Mouse (Mus musculus) liver, embryonic 16.5 days (tissue): ENCODE measurements around the gene Gsto1. TPM values are rescaled to one million over a fixed set of nuclear protein-coding genes. Genes with fewer than 3 reads are reported as not detected.

Experiments
- ATAC-seq: fragments of 200-750 bp; cut with Nextera tagmentation; 2 replicates; pipeline ENCODE4 v1.8.0; 2017; ENCODE audit warnings: low read depth, mild to moderate bottlenecking, moderate number of reproducible peaks, moderate library complexity
- H3K27ac ChIP-seq: fragments of 300-500 bp; sonication (generic); 2 replicates; pipeline ENCODE4 v1.5.1; 2014; ENCODE audit warnings: mild to moderate bottlenecking, low read length
- H3K27me3 ChIP-seq: fragments of 300-500 bp; sonication (generic); 2 replicates; pipeline ENCODE4 v1.6.1; 2014; ENCODE audit warnings: low read depth, low read length, mixed read lengths; ENCODE audit not compliant: control insufficient read depth, insufficient read depth
- H3K36me3 ChIP-seq: fragments of 300-500 bp; sonication (generic); 2 replicates; pipeline ENCODE4 v1.6.1; 2014; ENCODE audit warnings: mild to moderate bottlenecking; ENCODE audit not compliant: control insufficient read depth, insufficient read depth
- H3K4me1 ChIP-seq: fragments of 300-500 bp; sonication (generic); 2 replicates; pipeline ENCODE4 v1.6.1; 2014; ENCODE audit warnings: low read depth, low read length, mixed read lengths; ENCODE audit not compliant: control insufficient read depth
- H3K4me2 ChIP-seq: fragments of 300-500 bp; sonication (generic); 2 replicates; pipeline ENCODE4 v1.6.1; 2014; ENCODE audit warnings: low read depth, low read length, mixed read lengths
- H3K4me3 ChIP-seq: fragments of 300-500 bp; sonication (generic); 2 replicates; pipeline ENCODE4 v1.5.1; 2014; ENCODE audit warnings: low read depth, mild to moderate bottlenecking, low read length
- H3K9ac ChIP-seq: fragments of 300-500 bp; sonication (generic); 2 replicates; pipeline ENCODE4 v1.6.1; 2014; ENCODE audit warnings: low read depth, low read length
- H3K9me3 ChIP-seq: fragments of 300-500 bp; sonication (generic); replicated peaks from 2 replicates; pipeline ENCODE4 v1.6.1; 2016; ENCODE audit warnings: low read length; ENCODE audit not compliant: control insufficient read depth
- WGBS: fragments of 180-500 bp; shearing (Covaris S2); extraction: QIAGEN DNeasy Blood & Tissue Kit; methylation state at CpG from one replicate; pipeline ENCODE4 v1.1.7; 2014; ENCODE audit not compliant: insufficient replicate concordance; 5-methylcytosine and 5-hydroxymethylcytosine counted together
- polyA plus RNA-seq: library from polyadenylated mRNA; unstranded; fragments of >200 nt; fragmentation: Nextera tagmentation; extraction: Ambion mirVana; gene quantifications from 2 replicates; pipeline ENCODE4 v1.2.1, GENCODE M21; 2015

Gene Gsto1
- polyA plus RNA-seq, 1 experiment from 2014 or later, result 134 TPM

DNA sequence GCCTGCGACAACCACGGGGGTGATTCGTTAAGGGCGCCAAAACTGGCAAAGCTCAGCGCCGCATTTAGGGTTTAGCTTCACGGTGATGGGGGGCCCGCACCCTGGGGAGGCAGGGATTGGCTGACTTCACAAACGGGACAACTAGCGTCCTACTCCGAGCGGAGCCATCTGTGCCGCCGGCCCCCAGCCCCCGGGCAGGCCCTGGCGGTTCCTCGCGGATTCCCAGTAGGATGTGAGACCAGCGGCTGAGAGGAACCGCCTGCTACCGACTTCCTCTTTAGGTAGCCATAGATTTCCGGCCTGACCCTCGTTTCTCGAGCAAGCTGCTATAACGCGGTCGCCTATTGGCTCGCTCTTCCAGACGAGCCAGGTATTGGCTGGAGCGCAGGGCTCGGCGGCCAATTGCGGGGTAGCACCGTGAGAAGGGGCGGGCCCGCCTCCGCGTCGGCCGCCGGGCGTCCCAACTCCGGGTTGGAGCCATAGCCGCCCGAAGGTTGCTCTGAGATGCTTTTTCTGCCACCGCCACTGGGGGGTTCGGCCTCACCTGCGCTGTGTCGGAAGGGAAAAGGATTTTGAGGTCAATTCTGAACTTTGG, 10.7 kb downstream of the Gsto1 start, which contains the start of gene Gsto2:
TSS of gene Gsto2 (plus strand) at position 182 of the 595 bp plus-strand sequence.
- Histone ChIP-seq H3K27me3 (no peaks in the 10 kb centered on the region; the same call in 1 of the 2 replicates), H3K36me3 (no peaks in the 10 kb centered on the region), H3K4me2 (peak within 1 kb of the TSS; percentile 91), H3K27ac (0 out of 2 replicates have a peak within 1 kb of the TSS, but pooled peaks have one; percentile 47), H3K4me1 (peaks cover 2% of the 10 kb centered on the region; the same call in 1 of the 2 replicates), H3K9me3 (no peaks in the 10 kb centered on the region), H3K9ac (peak within 1 kb of the TSS; percentile 56), H3K4me3 (peak within 1 kb of the TSS; percentile 66)
- ATAC-seq, result peak; percentile 100
- WGBS, result under 1% methylated on average over 49 of the region's 49 CpGs

DNA sequence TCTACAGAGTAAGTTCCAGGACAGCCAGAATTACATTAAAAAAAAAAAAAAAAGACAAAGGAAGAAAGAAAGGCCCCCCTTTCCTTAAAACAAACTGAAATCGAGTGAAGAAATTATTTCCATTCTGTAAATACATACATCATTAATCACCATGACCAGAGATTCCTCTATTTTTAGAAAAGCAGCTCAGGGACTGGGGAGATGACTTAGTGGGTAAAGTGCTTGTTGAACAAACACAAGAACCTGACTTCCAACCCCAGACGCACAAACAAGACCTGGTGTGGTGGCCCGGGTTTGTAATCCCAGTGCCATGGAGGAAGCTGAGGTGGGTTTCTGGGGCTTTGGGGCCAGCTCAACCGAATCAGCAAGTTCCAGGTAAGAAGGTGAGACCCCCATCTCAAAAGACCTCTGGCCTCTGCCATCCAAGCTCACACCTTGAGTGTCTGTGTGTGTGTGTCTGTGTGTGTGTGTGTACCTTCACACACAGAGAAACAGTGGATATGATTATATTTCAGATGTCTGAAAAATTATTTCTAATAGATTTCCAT, 12.9 kb downstream of the Gsto1 start:
- H3K27ac ChIP-seq, result no peak overlapping the region
- no peaks in the 10 kb centered on the region for H3K9me3 ChIP-seq
- 45% methylated on average over 4 of the region's 4 CpGs for WGBS
- ATAC-seq, result no peak
- H3K4me1 ChIP-seq, result peaks cover 2% of the 10 kb centered on the region; the same call in 1 of the 2 replicates
- H3K27me3 ChIP-seq, result no peaks in the 10 kb centered on the region; the same call in 1 of the 2 replicates
- H3K4me2 ChIP-seq, result no peak overlapping the region
- no peak overlapping the region for H3K9ac ChIP-seq
- no peaks in the 10 kb centered on the region for H3K36me3 ChIP-seq
- no peak overlapping the region for H3K4me3 ChIP-seq

DNA sequence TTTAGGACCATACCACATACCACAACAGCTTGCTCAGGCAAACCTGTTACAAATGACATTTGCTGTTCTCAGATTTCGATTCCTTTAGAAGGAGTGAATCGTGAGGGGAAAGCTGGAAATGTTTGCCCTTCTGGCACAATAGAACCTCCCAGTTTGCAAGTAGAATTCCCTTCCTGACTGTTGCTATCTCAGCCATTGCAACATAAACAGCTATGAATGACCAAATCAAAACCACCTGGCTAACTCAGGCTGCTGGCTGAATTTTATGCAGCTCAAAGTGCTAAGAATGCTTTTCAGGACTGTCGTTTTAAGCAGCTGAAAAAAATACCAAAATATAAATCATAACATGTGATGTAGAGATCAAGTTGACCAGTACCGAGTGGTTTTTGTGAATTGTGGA, 14.2 kb downstream of the Gsto1 start:
- H3K27me3 ChIP-seq, result no peaks in the 10 kb centered on the region; the same call in 1 of the 2 replicates
- 49% methylated on average over 4 of the region's 4 CpGs for WGBS
- H3K4me2 ChIP-seq, result no peak overlapping the region
- H3K36me3 ChIP-seq, result no peaks in the 10 kb centered on the region
- H3K4me3 ChIP-seq, result no peak overlapping the region
- H3K9me3 ChIP-seq, result no peaks in the 10 kb centered on the region
- no peak for ATAC-seq
- no peak overlapping the region for H3K9ac ChIP-seq
- H3K27ac ChIP-seq, result no peak overlapping the region
- H3K4me1 ChIP-seq, result peaks cover 2% of the 10 kb centered on the region; the same call in 1 of the 2 replicates

DNA sequence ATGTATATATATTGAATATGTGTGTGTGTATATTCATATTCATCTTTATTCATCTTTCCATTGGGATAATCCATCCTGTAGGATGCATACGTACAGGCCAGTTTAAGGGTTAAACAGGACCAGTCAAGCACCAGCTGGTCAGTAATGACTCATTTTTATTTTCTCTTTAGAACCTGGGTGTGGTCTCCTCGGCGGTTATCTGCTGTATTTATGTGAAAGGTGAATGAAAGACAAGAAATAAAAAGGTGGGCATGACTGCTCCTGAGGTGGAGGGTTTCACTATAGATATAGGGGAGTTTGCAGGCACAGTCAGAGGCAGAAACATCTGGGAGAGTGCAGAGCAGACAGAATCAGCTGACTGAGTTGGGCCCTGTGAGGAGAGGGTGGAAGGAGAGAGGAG, 14.7 kb downstream of the Gsto1 start:
- H3K9me3 ChIP-seq, result no peaks in the 10 kb centered on the region
- H3K4me2 ChIP-seq, result no peak overlapping the region
- H3K27me3 ChIP-seq, result no peaks in the 10 kb centered on the region; the same call in 1 of the 2 replicates
- no peak overlapping the region for H3K9ac ChIP-seq
- H3K36me3 ChIP-seq, result no peaks in the 10 kb centered on the region
- ATAC-seq, result no peak
- H3K4me3 ChIP-seq, result no peak overlapping the region
- H3K27ac ChIP-seq, result no peak overlapping the region
- H3K4me1 ChIP-seq, result peaks cover 2% of the 10 kb centered on the region; the same call in 1 of the 2 replicates
- WGBS, result 50% methylated on average over 3 of the region's 3 CpGs

DNA sequence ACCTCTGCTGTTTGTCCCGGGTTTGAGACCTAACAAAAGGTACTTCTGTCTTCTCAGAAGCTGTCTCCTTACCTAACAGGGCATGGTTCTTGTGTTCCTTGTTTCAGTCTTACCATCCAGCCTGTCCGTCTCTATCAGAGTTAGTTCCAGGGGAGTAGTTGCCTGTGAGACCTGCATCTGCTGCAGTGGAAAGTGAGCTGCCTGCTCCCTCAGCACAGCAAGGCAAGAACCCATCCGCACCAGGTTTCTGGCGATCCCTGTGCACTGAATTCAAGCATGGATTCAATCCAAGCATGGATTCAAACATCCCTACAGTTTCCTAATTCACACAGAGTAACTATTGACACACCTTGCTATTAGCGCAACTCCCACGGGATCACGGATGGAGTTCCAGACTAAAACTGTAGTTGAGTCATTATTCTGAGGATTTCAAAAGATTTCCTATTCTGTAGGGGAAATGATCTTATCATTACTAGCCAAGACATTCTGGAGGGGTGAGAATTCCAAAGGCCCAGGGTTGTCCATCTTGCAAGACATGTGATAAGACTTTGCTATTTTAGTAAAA, 15.4 kb downstream of the Gsto1 start:
- Histone ChIP-seq H3K36me3 (no peaks in the 10 kb centered on the region), H3K4me3 (no peak overlapping the region), H3K4me1 (no peaks in the 10 kb centered on the region; the same call in 1 of the 2 replicates), H3K27me3 (no peaks in the 10 kb centered on the region; the same call in 1 of the 2 replicates), H3K4me2 (no peak overlapping the region), H3K9me3 (no peaks in the 10 kb centered on the region), H3K27ac (no peak overlapping the region), H3K9ac (no peak overlapping the region)
- ATAC-seq, result no peak
- 62% methylated on average over 7 of the region's 7 CpGs for WGBS

DNA sequence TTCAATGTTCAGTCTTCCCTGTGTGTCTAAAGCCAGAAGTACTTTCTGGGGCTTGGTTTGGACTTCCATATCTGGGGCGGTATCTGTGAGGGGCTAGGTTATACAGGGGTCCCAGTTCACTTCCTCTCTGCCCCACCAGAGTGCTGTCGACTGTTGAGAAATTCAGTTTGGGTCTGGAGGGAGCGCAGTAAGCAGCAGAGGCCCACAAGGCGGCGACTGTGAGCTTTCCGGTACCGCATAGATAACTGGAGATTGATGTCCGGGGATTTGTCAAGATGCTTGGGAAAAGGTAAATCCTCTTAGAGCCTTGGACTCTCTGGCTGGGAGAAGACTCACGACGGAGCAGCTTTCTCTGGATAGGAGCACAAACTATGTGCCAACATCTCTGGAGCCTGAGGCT, 16.7 kb downstream of the Gsto1 start:
- Histone ChIP-seq H3K4me1 (no peaks in the 10 kb centered on the region), H3K4me3 (no peak overlapping the region)

DNA sequence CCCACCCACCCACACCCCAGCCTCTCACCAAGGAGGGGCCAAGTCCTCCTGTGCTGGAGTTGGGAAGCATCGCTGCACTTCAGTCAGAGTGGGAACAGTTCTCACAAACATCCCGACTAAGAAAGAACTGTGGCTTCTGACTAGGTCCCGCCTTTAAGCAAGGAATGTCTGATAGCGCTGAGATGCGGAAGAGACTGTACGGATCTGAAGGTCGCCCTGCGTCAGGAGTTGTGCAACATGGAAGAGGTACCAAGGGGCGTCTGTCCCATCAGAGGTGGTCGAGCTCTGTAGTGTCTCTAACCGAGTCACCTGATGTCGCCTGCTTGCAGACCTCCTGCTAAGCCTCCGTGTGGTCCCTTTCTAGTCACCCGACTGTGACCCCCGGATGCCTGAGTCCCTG, 21.5 kb downstream of the Gsto1 start:
- WGBS, result 51% methylated on average over 15 of the region's 15 CpGs
- Histone ChIP-seq H3K36me3 (no peaks in the 10 kb centered on the region), H3K9ac (no peak overlapping the region), H3K4me3 (no peak overlapping the region), H3K27me3 (no peaks in the 10 kb centered on the region), H3K27ac (no peak overlapping the region), H3K4me1 (no peaks in the 10 kb centered on the region), H3K4me2 (no peak overlapping the region), H3K9me3 (no peaks in the 10 kb centered on the region)
- ATAC-seq, result no peak

More for the DNA sequence above, 16.7 kb downstream of the Gsto1 start:
- Histone ChIP-seq H3K9ac (no peak overlapping the region), H3K36me3 (no peaks in the 10 kb centered on the region), H3K4me2 (no peak overlapping the region), H3K9me3 (no peaks in the 10 kb centered on the region), H3K27me3 (no peaks in the 10 kb centered on the region; the same call in 1 of the 2 replicates), H3K27ac (no peak overlapping the region)
- ATAC-seq, result no peak
- 30% methylated on average over 10 of the region's 10 CpGs for WGBS

DNA sequence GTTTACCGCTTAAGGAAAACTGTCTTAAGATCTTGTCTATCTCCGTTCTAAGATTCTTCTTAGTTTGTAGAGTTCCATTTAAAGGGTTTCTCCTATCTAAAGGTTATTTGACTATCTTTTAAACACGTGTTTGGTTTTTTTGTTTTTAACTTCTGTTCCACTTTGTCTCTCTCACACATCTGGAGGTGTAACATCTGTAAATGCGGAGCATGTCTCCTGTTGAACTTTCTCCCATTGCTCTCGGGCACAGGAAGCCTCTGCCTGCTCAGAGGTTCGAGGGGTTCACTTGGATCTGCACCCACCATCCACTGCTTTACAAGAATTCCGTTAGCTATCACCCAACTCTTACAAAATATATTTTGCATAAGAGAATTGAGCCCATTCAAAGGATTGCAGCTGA, 26.8 kb downstream of the Gsto1 start:
- Histone ChIP-seq H3K4me2 (no peak overlapping the region), H3K9ac (no peak overlapping the region), H3K27ac (no peak overlapping the region), H3K4me3 (no peak overlapping the region), H3K36me3 (no peaks in the 10 kb centered on the region), H3K27me3 (no peaks in the 10 kb centered on the region), H3K9me3 (no peaks in the 10 kb centered on the region), H3K4me1 (no peaks in the 10 kb centered on the region)
- ATAC-seq, result no peak
- WGBS, result 58% methylated on average over 7 of the region's 7 CpGs
